Mouse (Mus musculus) spleen, postnatal 36 days (tissue): Measurements from ENCODE around the gene Cacng6.
A peak's percentile ranks its signal among the peaks of the same experiment; 100 is the strongest.
"Not testable (repeated sequence)": the region's sequence is repeated elsewhere in the genome, so short reads cannot be mapped to it uniquely, and the experiment has no call there.

Experiments used
- DNase-seq, 2 experiments: peaks; one replicate each; pipeline ENCODE4 v3.0.0; 2022; ENCODE audit warnings: low spot score in 2 of 2, mixed read lengths in 1 of 2

The Cacng6 gene

DNA sequence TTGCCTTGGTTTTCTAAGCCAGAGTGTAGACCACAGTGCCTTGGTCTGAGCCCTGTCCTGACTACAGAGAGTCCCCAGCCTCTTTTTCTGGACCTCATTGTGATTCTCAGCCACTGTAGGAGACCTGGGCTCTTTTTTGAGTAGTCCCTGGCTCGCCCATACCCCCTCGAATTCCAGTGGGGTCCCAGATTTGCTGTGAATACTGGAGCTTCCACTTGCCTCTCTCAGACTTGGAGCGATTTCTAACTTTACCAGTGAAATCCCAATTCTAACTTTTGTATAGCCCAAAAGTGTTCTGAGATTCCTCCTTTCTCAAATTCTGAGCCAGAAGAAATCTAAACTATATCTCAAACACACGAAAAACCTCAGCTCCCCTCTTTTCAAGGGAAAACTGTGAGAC lies at the start of gene Cacng6:
Gene Cacng6, plus strand, starts transcription at position 301 of the 400 bp plus-strand sequence.
- no peak for DNase-seq

GRCm38 (mm10) chr7:3376831-3377230 lies 47.2 kb upstream of the Cacng6 start:
- peak in 1 of 2 experiments; percentile 20 for DNase-seq

- DNase-seq, result no peak
Observed at GRCm38 (mm10) chr7:3382123-3382522, 41.9 kb upstream of the Cacng6 start.

GRCm38 (mm10) chr7:3384807-3385319 lies 39.1 kb upstream of the Cacng6 start:
- no peak for DNase-seq

GRCm38 (mm10) chr7:3386036-3386730 lies 37.8 kb upstream of the Cacng6 start:
- no peak for DNase-seq

DNA sequence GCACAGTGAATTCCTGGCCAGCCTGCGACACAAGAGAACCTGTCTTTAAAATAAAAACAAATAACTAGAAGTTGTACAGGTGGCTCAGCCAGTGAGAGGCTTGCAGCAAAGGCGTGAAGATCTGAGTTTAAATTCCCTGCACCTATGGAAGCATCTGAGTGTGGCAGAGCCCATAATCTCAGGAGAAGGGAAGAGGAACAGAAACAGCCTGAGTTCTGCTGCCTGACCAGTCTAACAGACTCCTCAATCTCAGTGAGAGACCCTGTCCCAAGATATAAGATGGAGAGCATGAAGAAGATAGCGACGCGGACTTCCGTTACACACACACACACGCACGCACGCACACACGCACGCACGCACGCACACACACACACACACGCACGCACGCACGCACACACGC lies 36.2 kb upstream of the Cacng6 start:
- no peak for DNase-seq

- DNase-seq, result no peak
Observed at GRCm38 (mm10) chr7:3388885-3389284, 35.1 kb upstream of the Cacng6 start.

DNA sequence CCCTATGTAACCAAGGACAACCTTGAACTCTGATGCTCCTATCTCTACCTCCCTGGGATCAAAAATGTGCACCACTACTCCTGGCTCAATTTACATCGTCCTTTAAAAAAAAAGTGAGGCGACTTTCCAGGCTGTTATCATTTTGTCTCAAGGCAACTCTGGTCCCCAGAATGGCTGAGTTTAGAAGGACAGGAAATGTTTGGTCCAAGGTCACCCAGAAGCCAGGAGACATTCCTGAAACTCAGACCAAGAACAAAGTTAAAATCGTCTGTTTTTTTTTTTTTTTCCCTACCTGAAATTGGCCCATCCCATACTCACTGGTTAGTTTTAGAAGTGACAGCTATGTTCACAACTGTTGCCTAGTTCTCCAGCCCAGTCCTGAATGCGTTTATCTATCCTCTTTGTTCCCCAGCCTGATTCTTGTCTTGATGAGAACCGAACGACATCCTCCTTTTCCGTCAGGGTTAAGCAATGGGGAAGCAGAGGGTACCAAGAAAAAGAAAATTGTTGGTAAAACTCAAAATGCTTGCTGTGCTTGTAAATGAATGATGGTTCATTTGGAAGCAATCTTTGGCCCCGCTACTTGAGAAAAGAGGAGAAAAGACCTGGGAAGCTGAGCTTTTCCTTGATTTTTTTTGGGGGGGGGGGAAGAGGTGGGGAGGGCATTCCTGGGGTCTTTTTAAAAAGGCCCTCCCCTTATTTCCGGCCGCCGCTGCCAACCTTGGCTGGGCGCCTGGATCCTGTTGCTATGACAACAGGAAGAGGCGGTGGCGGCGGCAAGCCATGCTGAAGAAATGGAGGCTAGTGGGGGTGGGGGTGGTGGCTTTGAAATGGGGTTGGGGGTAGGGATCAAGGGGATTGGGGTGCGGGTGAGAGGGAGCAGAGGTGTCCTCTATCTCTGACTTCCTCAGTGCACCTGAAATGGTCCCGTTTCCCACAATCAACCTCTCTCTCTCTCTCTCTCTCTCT lies 34.3 kb upstream of the Cacng6 start:
- DNase-seq, result no peak

GRCm38 (mm10) chr7:3390413-3391080 lies 33.4 kb upstream of the Cacng6 start, which contains the start of gene Cacng8:
TSS of gene Cacng8 (plus strand) at chr7:3390683.
- DNase-seq, result no peak

GRCm38 (mm10) chr7:3391081-3391451 lies 32.9 kb upstream of the Cacng6 start:
- DNase-seq, result no peak

DNA sequence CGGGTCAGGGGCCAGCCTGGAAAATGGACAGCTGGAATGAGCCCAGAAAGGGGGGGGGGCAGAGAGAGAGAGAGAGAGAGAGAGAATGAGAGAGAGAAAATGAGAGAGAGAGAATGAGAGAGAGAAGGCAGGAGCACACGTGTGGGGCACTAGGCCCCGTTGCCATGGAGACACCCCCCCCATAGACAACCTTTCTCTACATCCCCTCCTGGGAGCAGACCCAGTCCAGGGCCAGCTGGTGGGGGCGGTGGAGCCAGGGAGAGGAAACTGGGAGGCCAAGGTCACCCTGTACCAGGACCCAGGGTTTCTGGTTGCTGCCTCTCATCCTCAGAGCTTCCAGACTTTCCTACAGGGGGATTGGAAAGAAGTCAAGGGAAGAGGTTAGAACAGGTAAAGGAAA lies 32.2 kb upstream of the Cacng6 start:
- DNase-seq, result no peak

DNA sequence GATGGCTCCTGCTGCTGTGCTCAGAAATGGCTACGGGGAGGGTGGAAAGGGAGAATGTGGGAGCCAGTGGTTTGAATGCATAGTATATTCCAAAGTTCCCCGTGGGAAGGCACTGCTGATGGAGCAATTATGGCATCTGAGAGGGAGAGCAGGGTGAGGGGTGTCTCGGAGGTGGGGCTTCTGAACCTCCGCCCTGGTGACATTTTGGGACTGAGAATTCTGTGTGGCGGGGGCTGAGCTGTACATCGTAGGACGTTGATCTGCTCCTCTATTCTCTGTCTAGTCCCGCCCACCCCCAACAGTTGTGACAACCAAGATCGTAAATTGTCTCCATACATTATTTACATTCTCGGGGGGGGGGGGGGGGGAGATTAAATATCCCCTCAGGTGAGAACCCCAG lies 26.6 kb upstream of the Cacng6 start:
- DNase-seq, result no peak

GRCm38 (mm10) chr7:3397797-3398196 lies 26.2 kb upstream of the Cacng6 start:
- DNase-seq, result no peak

DNA sequence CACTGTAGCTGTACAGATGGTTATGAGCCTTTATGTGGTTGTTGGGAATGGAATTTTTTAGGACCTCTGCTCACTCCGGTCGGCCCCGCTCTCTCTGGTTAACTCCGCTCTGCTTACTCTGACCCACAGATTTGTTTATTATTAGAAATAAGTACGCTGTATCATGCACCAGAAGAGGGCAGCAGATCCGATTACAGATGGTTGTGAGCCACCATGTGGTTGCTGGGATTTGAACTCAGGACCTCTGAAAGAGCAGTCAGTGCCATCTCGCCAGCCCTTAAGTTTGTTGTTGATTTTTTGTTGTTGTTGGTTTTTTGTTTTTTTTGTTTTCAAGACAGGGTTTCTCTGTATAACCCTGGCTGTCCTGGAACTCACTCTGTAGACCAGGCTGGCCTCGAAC lies 25.6 kb upstream of the Cacng6 start:
- not testable (repeated sequence) for DNase-seq

DNA sequence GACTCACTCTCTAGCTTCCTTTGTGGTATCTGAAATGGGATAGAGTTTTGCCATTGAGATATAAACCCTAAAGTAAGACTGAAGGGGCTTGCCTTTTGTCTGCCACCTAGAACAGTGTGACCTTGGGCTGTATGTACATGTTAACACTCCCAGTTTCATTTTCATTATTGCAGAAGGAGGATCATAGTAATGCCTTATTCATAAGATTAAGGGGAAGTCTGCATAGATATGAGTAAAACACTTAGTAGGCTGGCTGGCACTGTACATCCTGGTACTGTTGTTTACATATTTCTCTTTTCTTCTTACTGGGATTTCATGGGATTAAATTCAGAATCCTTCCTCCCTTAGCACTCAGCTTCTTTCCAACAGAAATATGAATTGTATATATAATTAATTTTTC lies 24.1 kb upstream of the Cacng6 start:
- DNase-seq, result no peak

- peak in 1 of 2 experiments; percentile 24 for DNase-seq
Observed at GRCm38 (mm10) chr7:3409729-3410520, 14.1 kb upstream of the Cacng6 start.

DNA sequence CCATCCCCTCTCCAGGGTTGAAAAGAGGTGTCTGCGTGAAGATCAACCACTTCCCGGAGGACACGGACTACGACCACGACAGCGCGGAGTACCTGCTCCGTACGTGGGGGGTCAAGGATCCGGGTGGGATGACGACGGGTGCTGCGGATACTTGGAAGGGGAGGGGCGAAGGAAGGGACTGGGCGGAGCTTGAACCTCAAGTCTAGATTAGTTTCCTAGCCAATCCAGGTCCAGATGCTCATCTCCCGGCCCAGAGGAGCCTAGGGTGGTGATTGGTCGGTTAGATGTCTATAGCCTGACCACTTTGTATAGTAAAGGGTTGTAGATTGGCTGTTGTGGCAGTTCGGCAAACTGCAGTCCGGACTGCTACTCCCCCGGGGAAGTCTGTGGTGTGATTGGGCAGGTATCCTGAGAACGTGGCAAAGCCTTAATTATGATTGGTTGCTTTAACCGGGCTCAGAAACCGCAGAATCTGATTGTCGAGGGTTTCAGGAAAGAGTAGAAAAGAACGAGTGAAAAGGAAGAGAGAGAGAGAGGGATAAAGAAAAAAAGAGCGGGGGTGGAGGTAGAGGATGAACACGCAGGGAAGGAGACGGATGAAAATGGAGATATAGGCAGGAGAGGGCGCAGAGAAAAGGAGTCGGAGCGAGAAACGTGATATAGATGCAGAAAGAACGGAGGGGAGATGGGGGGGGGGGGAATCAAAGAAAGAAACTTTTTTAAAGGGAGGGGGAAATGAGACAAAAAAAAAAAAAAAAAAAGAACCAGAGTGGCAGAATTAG lies 12.6 kb upstream of the Cacng6 start:
- DNase-seq, result peak in 1 of 2 experiments; percentile 22

DNA sequence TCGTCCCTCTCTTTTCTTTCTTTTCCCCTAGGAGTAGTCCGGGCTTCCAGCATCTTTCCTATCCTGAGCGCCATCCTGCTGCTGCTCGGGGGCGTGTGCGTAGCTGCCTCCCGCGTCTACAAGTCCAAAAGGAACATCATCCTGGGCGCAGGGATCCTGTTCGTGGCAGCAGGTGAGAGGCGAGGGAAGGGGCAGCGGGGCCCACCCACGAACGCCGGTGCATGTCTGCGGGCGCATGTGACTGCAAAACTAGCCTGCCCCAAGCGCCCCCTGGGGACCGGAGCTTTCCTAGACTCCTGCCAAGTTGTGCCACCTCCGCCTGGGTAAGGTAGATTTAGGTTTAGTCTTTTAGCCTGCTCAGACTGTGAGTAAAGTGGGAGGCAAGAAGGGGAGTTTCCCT lies 12.0 kb upstream of the Cacng6 start:
- DNase-seq, result peak in 1 of 2 experiments; percentile 11

- DNase-seq, result no peak
Observed at GRCm38 (mm10) chr7:3414888-3415287, 9.1 kb upstream of the Cacng6 start.

GRCm38 (mm10) chr7:3415378-3415777 lies 8.6 kb upstream of the Cacng6 start:
- DNase-seq, result peak in 1 of 2 experiments; percentile 11
